14 mouse cellular contexts compared by ENCODE assay signal in genomic region chr3:158165004-158165403, GRCm38 (mm10).
DNase-seq lines count a peak whose midpoint lies in the region; ATAC-seq and TF ChIP-seq lines count a peak whose summit lies in the region.
"Had no signal": no experiment of that assay in that cellular context is flagged by ENCODE, and none has a peak within 500 bp of the region (broad histone marks: within the 10 kb centered on the region; RNA-seq: fewer than 3 reads in every experiment).

No protein-coding gene starts in this region.

- peak; percentile 18; the same call in 1 of the 2 replicates for TF ChIP-seq CTCF in liver, postnatal 0 days (IDR thresholded peaks at IDR 0.05; ENCODE audit: low read depth)
- peak in 1 of 3 experiments; percentile 9; a peak in 1 of 6 replicates for TF ChIP-seq CTCF in MEL (IDR thresholded peaks at IDR 0.05 in 2 of 3, conservative IDR thresholded peaks at IDR 0.05 in 1 of 3; ENCODE audit: control insufficient read depth in 1 of 3, insufficient read depth in 1 of 3, low read depth in 2 of 3, low read length in 3 of 3, poor library complexity in 1 of 3, severe bottlenecking in 1 of 3)
- peak; percentile 27; the same call in 1 of the 2 replicates for TF ChIP-seq CTCF in cortical plate, adult 2 months (IDR thresholded peaks at IDR 0.05; ENCODE audit: extremely low read depth, insufficient read depth, low read length)

- no peak overlapping the region for H3K4me2 ChIP-seq in hindbrain, embryonic 11.5 days (replicated peaks; ENCODE audit: low read depth, low read length)
- H3K4me2 ChIP-seq in hindbrain, embryonic 12.5 days (replicated peaks) = no peak overlapping the region
- H3K4me2 ChIP-seq in liver, postnatal 0 days (ENCODE audit: low read depth, low read length) = no peak overlapping the region
- no peak overlapping the region for H3K4me2 ChIP-seq in liver, embryonic 11.5 days
- H3K4me2 ChIP-seq: kidney, embryonic 15.5 days; liver, embryonic 13.5 days had no signal

- H3K9ac ChIP-seq in hindbrain, embryonic 11.5 days (ENCODE audit: low read depth, low read length) = no peak overlapping the region
- H3K9ac ChIP-seq in hindbrain, embryonic 12.5 days = no peak overlapping the region
- H3K9ac ChIP-seq in liver, postnatal 0 days (replicated peaks) = no peak overlapping the region
- H3K9ac ChIP-seq in liver, embryonic 11.5 days (ENCODE audit: low read depth, low read length) = no peak overlapping the region
- H3K9ac ChIP-seq in MEL (ENCODE audit: control insufficient read depth, low read depth, low read length, poor library complexity, severe bottlenecking) = no peak overlapping the region
- H3K9ac ChIP-seq: kidney, embryonic 15.5 days; liver, embryonic 13.5 days had no signal

- H3K27me3 ChIP-seq in hindbrain, embryonic 11.5 days (ENCODE audit: control insufficient read depth, insufficient read depth, low read length) = no peaks in the 10 kb centered on the region
- H3K27me3 ChIP-seq in hindbrain, embryonic 12.5 days = no peaks in the 10 kb centered on the region
- no peaks in the 10 kb centered on the region for H3K27me3 ChIP-seq in liver, postnatal 0 days (ENCODE audit: insufficient read depth, low read length)
- H3K27me3 ChIP-seq in liver, embryonic 11.5 days (replicated peaks; ENCODE audit: control insufficient read depth, insufficient read depth, low read length) = no peaks in the 10 kb centered on the region
- H3K27me3 ChIP-seq in MEL (ENCODE audit: control insufficient read depth in 1 of 2, insufficient read depth in 2 of 2, low read length in 2 of 2) = no peaks in the 10 kb centered on the region
- H3K27me3 ChIP-seq: kidney, embryonic 15.5 days; liver, embryonic 13.5 days had no signal

- no peak for ATAC-seq in hindbrain, embryonic 11.5 days (ENCODE audit: low FRiP score)
- no peak for ATAC-seq in hindbrain, embryonic 12.5 days (ENCODE audit: low FRiP score)
- no peak for ATAC-seq in liver, postnatal 0 days
- no peak for ATAC-seq in liver, embryonic 11.5 days (replicated peaks; ENCODE audit: low FRiP score)
- no peak for ATAC-seq in CD4-positive, CD25-positive, alpha-beta regulatory T cell, adult 4 months

- no peaks in the 10 kb centered on the region for H3K9me3 ChIP-seq in hindbrain, embryonic 11.5 days (ENCODE audit: control insufficient read depth, low read length)
- H3K9me3 ChIP-seq in hindbrain, embryonic 12.5 days (replicated peaks) = no peaks in the 10 kb centered on the region
- H3K9me3 ChIP-seq in liver, postnatal 0 days (ENCODE audit: low read length) = no peaks in the 10 kb centered on the region
- no peaks in the 10 kb centered on the region for H3K9me3 ChIP-seq in liver, embryonic 11.5 days (ENCODE audit: control insufficient read depth, low read length)
- H3K9me3 ChIP-seq in MEL (replicated peaks; ENCODE audit: insufficient read depth, low read length) = no peaks in the 10 kb centered on the region
- H3K9me3 ChIP-seq: kidney, embryonic 15.5 days had no signal

- no peak overlapping the region for H3K27ac ChIP-seq in hindbrain, embryonic 11.5 days (ENCODE audit: low read depth, low read length)
- no peak overlapping the region for H3K27ac ChIP-seq in hindbrain, embryonic 12.5 days
- H3K27ac ChIP-seq in liver, postnatal 0 days (ENCODE audit: low read depth) = no peak overlapping the region
- H3K27ac ChIP-seq in liver, embryonic 11.5 days (ENCODE audit: low read depth, low read length) = no peak overlapping the region
- no peak overlapping the region for H3K27ac ChIP-seq in MEL (ENCODE audit: control insufficient read depth, low read depth, low read length)
- H3K27ac ChIP-seq in cortical plate, adult 2 months (ENCODE audit: insufficient read depth, low read length) = no peak overlapping the region
- H3K27ac ChIP-seq: kidney, embryonic 15.5 days; liver, embryonic 13.5 days had no signal

- no peak for TF ChIP-seq EP300 in liver, postnatal 0 days (IDR thresholded peaks at IDR 0.05; ENCODE audit: low read depth)
- TF ChIP-seq EP300 in MEL (IDR thresholded peaks at IDR 0.05; ENCODE audit: low read depth in 1 of 2, low read length in 2 of 2) = no peak

- H3K36me3 ChIP-seq in hindbrain, embryonic 11.5 days (ENCODE audit: control insufficient read depth, insufficient read depth, low read length) = no peaks in the 10 kb centered on the region
- no peaks in the 10 kb centered on the region for H3K36me3 ChIP-seq in hindbrain, embryonic 12.5 days
- H3K36me3 ChIP-seq in liver, postnatal 0 days (replicated peaks; ENCODE audit: insufficient read depth, low read length) = no peaks in the 10 kb centered on the region
- no peaks in the 10 kb centered on the region for H3K36me3 ChIP-seq in liver, embryonic 11.5 days (ENCODE audit: control insufficient read depth, insufficient read depth, low read length)
- H3K36me3 ChIP-seq in MEL (ENCODE audit: control insufficient read depth in 1 of 2, insufficient read depth in 2 of 2, low read length in 2 of 2) = no peaks in the 10 kb centered on the region
- H3K36me3 ChIP-seq: kidney, embryonic 15.5 days; liver, embryonic 13.5 days had no signal

- peak; percentile 8 for TF ChIP-seq RAD21 in MEL (IDR thresholded peaks at IDR 0.05; ENCODE audit: low read depth, low read length)

- H3K79me2 ChIP-seq in MEL (ENCODE audit: control insufficient read depth, insufficient read depth, low read length, poor library complexity) = no peaks in the 10 kb centered on the region

- H3K4me1 ChIP-seq in hindbrain, embryonic 11.5 days (replicated peaks; ENCODE audit: control insufficient read depth, insufficient read depth, low read length) = no peaks in the 10 kb centered on the region
- no peaks in the 10 kb centered on the region for H3K4me1 ChIP-seq in hindbrain, embryonic 12.5 days
- no peaks in the 10 kb centered on the region for H3K4me1 ChIP-seq in liver, postnatal 0 days (ENCODE audit: insufficient read depth)
- no peaks in the 10 kb centered on the region for H3K4me1 ChIP-seq in liver, embryonic 11.5 days (replicated peaks; ENCODE audit: control insufficient read depth, insufficient read depth, low read length)
- H3K4me1 ChIP-seq in MEL (ENCODE audit: control insufficient read depth in 1 of 2, insufficient read depth in 2 of 2, low read length in 2 of 2) = no peaks in the 10 kb centered on the region
- peaks cover 5% of the 10 kb centered on the region for H3K4me1 ChIP-seq in cortical plate, adult 2 months (ENCODE audit: control insufficient read depth, insufficient read depth, low read length)
- H3K4me1 ChIP-seq: kidney, embryonic 15.5 days; liver, embryonic 13.5 days had no signal

- H3K4me3 ChIP-seq in hindbrain, embryonic 11.5 days (ENCODE audit: low read depth, low read length) = no peak overlapping the region
- H3K4me3 ChIP-seq in hindbrain, embryonic 12.5 days = no peak overlapping the region
- no peak overlapping the region for H3K4me3 ChIP-seq in liver, postnatal 0 days (ENCODE audit: low read depth, low read length)
- no peak overlapping the region for H3K4me3 ChIP-seq in liver, embryonic 11.5 days (ENCODE audit: low read depth, low read length)
- no peak overlapping the region for H3K4me3 ChIP-seq in MEL (ENCODE audit: control insufficient read depth in 1 of 2, insufficient read depth in 1 of 2, low read depth in 2 of 2, low read length in 2 of 2)
- no peak overlapping the region for H3K4me3 ChIP-seq in cortical plate, adult 2 months (ENCODE audit: insufficient read depth, low read length)
- H3K4me3 ChIP-seq: erythroblast, embryonic 14.5 days; kidney, embryonic 15.5 days; liver, embryonic 13.5 days had no signal

- TF ChIP-seq POLR2A in MEL (IDR thresholded peaks at IDR 0.05; ENCODE audit: control insufficient read depth in 1 of 2, insufficient read depth in 1 of 2, low read depth in 1 of 2, low read length in 2 of 2, poor library complexity in 1 of 2) = no peak
- TF ChIP-seq POLR2A in cortical plate, adult 2 months (IDR thresholded peaks at IDR 0.05; ENCODE audit: extremely low read depth, insufficient read depth, low read length) = no peak

- peak; percentile 15 for DNase-seq in hindbrain, embryonic 11.5 days (ENCODE audit: low spot score)
- no peak for DNase-seq in liver, postnatal 0 days
- no peak for DNase-seq in liver, embryonic 11.5 days (ENCODE audit: low spot score)
- DNase-seq in MEL (ENCODE audit: low read depth, low spot score) = peak; percentile 8
- no peak for DNase-seq in frontal cortex, postnatal 25 days (ENCODE audit: low spot score in 2 of 2)
- DNase-seq: adrenal gland, postnatal 36 days; cerebellum, adult 8-10 months; gastrocnemius, postnatal 14 days; liver, embryonic 13.5 days had no signal

TF ChIP-seq in MEL, 35 proteins besides CTCF, POLR2A, EP300 and RAD21:
- TF ChIP-seq MAZ (IDR thresholded peaks at IDR 0.05; ENCODE audit: low read depth, low read length) (no peak), SMC3 (IDR thresholded peaks at IDR 0.05; ENCODE audit: low read depth, low read length) (peak; percentile 15; the same call in 1 of the 2 replicates), CHD1 (IDR thresholded peaks at IDR 0.05; ENCODE audit: low read depth, low read length) (no peak), ELF1 (IDR thresholded peaks at IDR 0.05; ENCODE audit: low read depth, low read length) (no peak), HCFC1 (IDR thresholded peaks at IDR 0.05; ENCODE audit: low read depth, low read length) (no peak)

Comparison
In these comparisons a context has a peak if more than half of its experiments do, and no peak if none do; other contexts are left out.
1. DNase-seq: peak in hindbrain, embryonic 11.5 days (single experiment) and MEL (single experiment); none in liver, postnatal 0 days (single experiment), liver, embryonic 11.5 days (single experiment) and frontal cortex, postnatal 25 days (0 of 2).